Mouse (Mus musculus) brain, embryonic 14.5 days (tissue): Measurements from ENCODE around the gene B3gnt2.

Experiments used
- CTCF ChIP-seq: fragments of 200-500 bp; IDR thresholded peaks from 2 replicates; pipeline ENCODE4 v1.5.1; 2012; ENCODE audit warnings: inconsistent platforms, mild to moderate bottlenecking, moderate library complexity, borderline replicate concordance; ENCODE audit not compliant: insufficient read depth, insufficient read length; ENCODE audit errors: extremely low read depth
- POLR2A ChIP-seq: fragments of 200-500 bp; IDR thresholded peaks from 2 replicates; pipeline ENCODE4 v1.6.1; 2012; ENCODE audit warnings: mild to moderate bottlenecking, inconsistent platforms, borderline replicate concordance; ENCODE audit not compliant: poor library complexity, insufficient read depth, insufficient read length, severe bottlenecking; ENCODE audit errors: extremely low read depth

DNA sequence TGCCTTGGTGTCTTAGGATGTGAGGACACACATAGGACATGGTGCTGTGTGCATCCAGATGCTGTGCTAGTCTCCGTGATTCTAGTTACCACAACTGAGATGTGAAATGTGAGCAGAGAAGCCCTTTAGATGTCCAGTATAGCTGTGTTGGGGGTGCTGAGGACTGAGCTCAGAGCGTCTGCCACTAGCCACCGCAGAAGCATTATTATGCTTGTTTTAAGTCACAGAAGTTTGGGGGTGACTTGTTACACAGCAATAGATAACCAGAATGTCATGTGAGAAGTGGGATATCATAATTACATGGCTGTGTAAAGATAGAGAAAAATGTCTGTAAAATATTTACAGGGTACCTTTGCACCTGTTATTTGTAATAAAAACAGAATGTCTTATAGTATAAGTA is 109.2 kb downstream of the B3gnt2 start:
- TF ChIP-seq POLR2A = no peak
- no peak for TF ChIP-seq CTCF
